Mouse (Mus musculus) heart, postnatal 0 days (tissue): Measurements from ENCODE around the gene Fnip1. TPM values are rescaled to one million over a fixed set of nuclear protein-coding genes. Genes with fewer than 3 reads are reported as not detected.

Experiments
- ATAC-seq: fragments of 200-750 bp; cut with Nextera tagmentation; 2 replicates; pipeline ENCODE4 v1.8.0; 2017; ENCODE audit warnings: low read depth, moderate number of reproducible peaks, moderate library complexity; ENCODE audit not compliant: insufficient read depth
- DNase-seq: peaks from one replicate; pipeline ENCODE4 v3.0.0-alpha.2; 2016; ENCODE audit warnings: low spot score
- H3K27ac ChIP-seq: fragments of 300-500 bp; sonication (generic); 2 replicates; pipeline ENCODE4 v1.5.1; 2014; ENCODE audit warnings: low read depth, mild to moderate bottlenecking
- H3K27me3 ChIP-seq: fragments of 300-500 bp; sonication (generic); 2 replicates; pipeline ENCODE4 v1.6.1; 2014; ENCODE audit warnings: low read length, mixed read lengths; ENCODE audit not compliant: control insufficient read depth, insufficient read depth
- H3K36me3 ChIP-seq: fragments of 300-500 bp; sonication (generic); replicated peaks from 2 replicates; pipeline ENCODE4 v1.6.1; 2014; ENCODE audit warnings: low read length, mixed read lengths; ENCODE audit not compliant: control insufficient read depth, insufficient read depth
- H3K4me1 ChIP-seq: fragments of 300-500 bp; sonication (generic); 2 replicates; pipeline ENCODE4 v1.6.1; 2014; ENCODE audit warnings: antibody characterized with exemption; ENCODE audit not compliant: control insufficient read depth, insufficient read depth
- H3K4me2 ChIP-seq: fragments of 300-500 bp; sonication (generic); 2 replicates; pipeline ENCODE4 v1.6.1; 2014; ENCODE audit warnings: low read depth, mild to moderate bottlenecking, low read length, moderate library complexity
- H3K4me3 ChIP-seq: fragments of 300-500 bp; sonication (generic); 2 replicates; pipeline ENCODE4 v1.5.1; 2014; ENCODE audit warnings: low read depth, low read length
- H3K9ac ChIP-seq: fragments of 300-500 bp; sonication (generic); replicated peaks from 2 replicates; pipeline ENCODE4 v1.6.1; 2014; ENCODE audit warnings: low read depth, low read length, mixed read lengths
- H3K9me3 ChIP-seq: fragments of 300-500 bp; sonication (generic); replicated peaks from 2 replicates; pipeline ENCODE4 v1.6.1; 2016; ENCODE audit warnings: low read length; ENCODE audit not compliant: control insufficient read depth
- CTCF ChIP-seq: IDR thresholded peaks from 2 replicates; pipeline ENCODE4 v1.5.1; 2016; ENCODE audit warnings: antibody characterized with exemption, control low read depth, low read depth
- EP300 ChIP-seq: IDR thresholded peaks from 2 replicates; pipeline ENCODE4 v1.6.1; 2016; ENCODE audit warnings: antibody characterized with exemption, low read depth
- WGBS: fragments of 180-500 bp; shearing (Covaris S2); extraction: QIAGEN DNeasy Blood & Tissue Kit; methylation state at CpG from one replicate; pipeline ENCODE4 v1.1.7; 2014; 5-methylcytosine and 5-hydroxymethylcytosine counted together
- polyA plus RNA-seq: library from polyadenylated mRNA; unstranded; fragments of >200 nt; fragmentation: Nextera tagmentation; extraction: Ambion mirVana; gene quantifications from 2 replicates; pipeline ENCODE4 v1.2.1, GENCODE M21; 2015
- total RNA-seq: library from RNA; depleted of rRNA; stranded (reverse); fragments of >200 nt; gene quantifications from 2 replicates; pipeline ENCODE4 v1.2.3, GENCODE M21; 2014; ENCODE audit warnings: low replicate concordance

The Fnip1 gene
- total and polyA plus RNA-seq, 2 experiments from 2014 or later, result 8.8 to 27.2 TPM

DNA sequence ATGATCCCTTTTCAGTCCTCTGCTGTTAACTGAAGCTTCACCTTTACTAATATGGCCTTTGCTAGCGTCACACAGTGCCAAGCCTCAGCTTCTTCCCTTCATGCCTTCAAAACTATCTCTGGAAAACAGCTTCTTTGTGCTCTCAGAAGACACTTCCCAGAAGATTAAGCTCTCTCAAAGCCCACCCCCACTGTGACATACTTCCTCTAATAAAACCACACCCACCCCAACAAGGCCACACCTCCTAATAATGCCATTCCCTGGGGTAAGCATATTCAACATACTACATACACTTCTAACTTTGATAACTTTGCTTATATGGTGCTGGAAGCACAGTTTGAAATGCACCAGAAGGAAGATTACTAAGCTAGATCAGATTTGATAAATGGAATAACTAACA is 92.9 kb downstream of the Fnip1 start:
- WGBS, result 67% methylated on average over 1 of the region's 1 CpGs

DNA sequence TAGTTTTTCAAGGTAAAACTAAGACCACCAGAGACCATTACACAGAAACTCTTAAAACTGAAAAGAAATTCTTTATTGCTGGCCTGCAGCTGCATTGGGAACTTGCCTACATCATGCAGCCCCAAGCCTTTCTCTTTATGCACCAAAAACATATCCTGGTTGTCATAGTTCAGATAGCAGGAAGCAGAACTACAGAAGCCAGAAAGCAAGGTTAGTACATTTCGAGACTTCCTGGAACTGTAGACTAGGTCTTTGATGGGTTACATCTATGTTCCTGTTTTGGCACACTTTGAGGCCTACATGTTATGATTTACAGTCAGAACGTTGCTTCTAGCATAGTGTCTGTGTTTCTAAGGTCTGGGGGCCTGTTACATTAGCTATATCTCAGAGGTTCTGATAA is 95.8 kb downstream of the Fnip1 start:
- ATAC-seq (no peak), DNase-seq (no peak)
- H3K9me3 ChIP-seq, result no peaks in the 10 kb centered on the region
- H3K9ac ChIP-seq, result no peak overlapping the region
- H3K27me3 ChIP-seq, result no peaks in the 10 kb centered on the region
- no peak overlapping the region for H3K4me2 ChIP-seq
- TF ChIP-seq CTCF (no peak), EP300 (no peak)
- peaks cover 24% of the 10 kb centered on the region for H3K4me1 ChIP-seq
- no peak overlapping the region for H3K4me3 ChIP-seq
- 65% methylated on average over 2 of the region's 2 CpGs for WGBS
- no peaks in the 10 kb centered on the region for H3K36me3 ChIP-seq
- no peak overlapping the region for H3K27ac ChIP-seq

More for the DNA sequence above, 92.9 kb downstream of the Fnip1 start:
- DNase-seq (no peak), ATAC-seq (peak; percentile 51; the same call in 1 of the 2 replicates)
- TF ChIP-seq EP300 (no peak), CTCF (no peak)
- H3K9me3 ChIP-seq, result no peaks in the 10 kb centered on the region
- no peak overlapping the region for H3K4me2 ChIP-seq
- peaks cover 37% of the 10 kb centered on the region for H3K4me1 ChIP-seq
- H3K9ac ChIP-seq, result no peak overlapping the region
- peak overlapping the region; percentile 86 for H3K27ac ChIP-seq
- H3K27me3 ChIP-seq, result no peaks in the 10 kb centered on the region
- H3K36me3 ChIP-seq, result no peaks in the 10 kb centered on the region
- no peak overlapping the region for H3K4me3 ChIP-seq

DNA sequence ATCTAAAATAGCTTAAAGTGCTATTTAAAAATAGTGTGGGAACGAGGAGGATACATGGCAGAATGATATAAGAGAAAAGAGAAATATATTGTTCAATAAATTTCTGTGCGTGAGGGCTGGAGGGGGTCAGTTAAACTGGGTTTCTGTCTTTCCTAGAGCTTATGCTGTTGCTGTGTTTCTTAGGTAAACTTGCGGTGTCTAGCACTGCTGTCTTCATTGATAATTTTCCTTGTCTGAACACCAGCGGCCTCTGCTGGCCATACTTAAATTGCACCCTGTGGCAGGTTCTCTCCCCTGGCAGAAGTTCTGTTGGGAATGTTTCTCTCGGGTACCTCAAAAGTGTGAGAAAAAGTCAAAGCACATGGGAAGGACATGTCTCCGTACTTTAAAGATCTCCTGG is 96.9 kb downstream of the Fnip1 start:
- DNase-seq (peak; percentile 50), ATAC-seq (no peak)
- no peaks in the 10 kb centered on the region for H3K9me3 ChIP-seq

DNA sequence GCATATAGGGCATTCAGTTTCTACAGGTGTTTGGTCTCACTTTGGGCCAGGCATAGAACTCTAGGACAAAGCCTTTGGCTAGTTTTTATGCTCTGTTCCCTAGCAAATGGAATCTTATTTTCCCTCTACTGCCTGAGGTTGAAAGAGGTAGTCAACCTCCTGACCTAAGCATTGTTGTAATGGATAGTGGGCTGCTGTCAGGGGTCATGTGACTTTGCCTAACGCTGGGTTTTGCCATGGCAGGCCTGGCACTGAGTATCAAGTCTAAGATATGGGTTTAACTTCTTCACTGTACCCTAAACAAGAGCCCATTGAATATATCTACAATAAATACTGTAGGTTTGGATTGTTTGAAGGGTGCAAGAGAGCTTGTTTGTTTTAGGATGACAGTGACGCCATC is 101.0 kb downstream of the Fnip1 start:
- ATAC-seq, result no peak
- no peak for TF ChIP-seq CTCF
- no peak for TF ChIP-seq EP300
- H3K4me3 ChIP-seq, result no peak overlapping the region
- no peak for DNase-seq
- no peaks in the 10 kb centered on the region for H3K36me3 ChIP-seq
- H3K4me1 ChIP-seq, result 0 out of 2 replicates have a peak, but pooled peaks cover 4% of the 10 kb centered on the region
- H3K27me3 ChIP-seq, result no peaks in the 10 kb centered on the region
- no peaks in the 10 kb centered on the region for H3K9me3 ChIP-seq
- H3K4me2 ChIP-seq, result no peak overlapping the region
- 66% methylated on average over 2 of the region's 2 CpGs for WGBS
- no peak overlapping the region for H3K9ac ChIP-seq
- H3K27ac ChIP-seq, result no peak overlapping the region

More for the DNA sequence above, 96.9 kb downstream of the Fnip1 start:
- Histone ChIP-seq H3K9ac (no peak overlapping the region), H3K27ac (no peak overlapping the region), H3K4me1 (peaks cover 16% of the 10 kb centered on the region), H3K4me2 (no peak overlapping the region), H3K4me3 (no peak overlapping the region), H3K36me3 (no peaks in the 10 kb centered on the region), H3K27me3 (no peaks in the 10 kb centered on the region)
- WGBS, result 46% methylated on average over 6 of the region's 6 CpGs
- TF ChIP-seq EP300 (no peak), CTCF (peak; percentile 85)

DNA sequence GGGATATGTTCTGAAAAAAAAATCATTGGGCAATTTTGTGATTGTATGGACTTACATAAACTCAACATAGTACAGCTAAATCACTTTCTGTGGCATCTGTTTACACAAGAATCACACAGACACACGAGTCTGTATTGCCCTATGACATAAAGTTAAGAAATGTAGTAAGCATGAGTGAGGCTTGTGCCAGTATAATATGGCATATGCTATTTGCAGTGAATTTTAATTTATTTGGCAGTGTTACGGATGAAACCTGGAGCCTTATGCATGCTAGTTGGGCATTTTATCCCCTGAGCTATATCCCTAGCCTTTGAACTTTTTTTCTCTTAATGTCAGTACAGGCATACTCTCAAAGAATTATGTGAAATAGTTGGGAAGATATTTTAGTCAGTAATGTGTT is 101.5 kb downstream of the Fnip1 start:
- no peak for DNase-seq
- no peaks in the 10 kb centered on the region for H3K36me3 ChIP-seq
- 0 out of 2 replicates have a peak, but pooled peaks cover 4% of the 10 kb centered on the region for H3K4me1 ChIP-seq
- no peak for TF ChIP-seq EP300
- no peak for TF ChIP-seq CTCF
- no peaks in the 10 kb centered on the region for H3K9me3 ChIP-seq
- H3K27me3 ChIP-seq, result no peaks in the 10 kb centered on the region
- H3K4me3 ChIP-seq, result no peak overlapping the region
- no peak overlapping the region for H3K9ac ChIP-seq
- H3K27ac ChIP-seq, result no peak overlapping the region
- H3K4me2 ChIP-seq, result no peak overlapping the region
- ATAC-seq, result no peak
- WGBS, result 88% methylated on average over 2 of the region's 2 CpGs

DNA sequence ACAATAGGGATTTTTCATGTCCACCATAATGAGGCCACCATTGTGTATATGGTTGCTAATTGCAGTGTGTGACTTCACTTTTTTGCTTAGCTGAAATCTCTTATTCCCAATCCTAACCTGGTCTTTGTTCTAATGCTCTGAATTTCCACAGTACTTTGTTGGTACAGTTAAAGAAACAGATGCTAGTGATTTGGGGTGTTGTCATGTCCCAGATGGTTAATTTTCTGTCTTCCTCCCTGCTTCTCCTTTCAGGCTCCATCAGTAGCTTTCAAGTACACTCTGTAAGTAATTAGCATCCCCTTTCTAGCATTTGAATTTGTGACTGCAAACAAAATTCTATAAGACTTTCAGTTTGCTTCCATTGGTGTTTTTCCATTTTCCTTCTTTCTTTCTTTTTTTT is 102.3 kb downstream of the Fnip1 start:
- H3K9me3 ChIP-seq, result no peaks in the 10 kb centered on the region
- H3K4me1 ChIP-seq, result 0 out of 2 replicates have a peak, but pooled peaks cover 4% of the 10 kb centered on the region
- TF ChIP-seq EP300 (no peak), CTCF (no peak)
- H3K27ac ChIP-seq, result no peak overlapping the region
- H3K36me3 ChIP-seq, result no peaks in the 10 kb centered on the region
- no peak for DNase-seq
- no peak overlapping the region for H3K4me3 ChIP-seq
- H3K9ac ChIP-seq, result no peak overlapping the region
- no peak overlapping the region for H3K4me2 ChIP-seq
- no peaks in the 10 kb centered on the region for H3K27me3 ChIP-seq
- ATAC-seq, result no peak
